Mouse (Mus musculus): ENCODE results near the gene As3mt.
"Not testable (repeated sequence)": the region's sequence is repeated elsewhere in the genome, so short reads cannot be mapped to it uniquely, and the experiment has no call there.

Gene As3mt

DNA sequence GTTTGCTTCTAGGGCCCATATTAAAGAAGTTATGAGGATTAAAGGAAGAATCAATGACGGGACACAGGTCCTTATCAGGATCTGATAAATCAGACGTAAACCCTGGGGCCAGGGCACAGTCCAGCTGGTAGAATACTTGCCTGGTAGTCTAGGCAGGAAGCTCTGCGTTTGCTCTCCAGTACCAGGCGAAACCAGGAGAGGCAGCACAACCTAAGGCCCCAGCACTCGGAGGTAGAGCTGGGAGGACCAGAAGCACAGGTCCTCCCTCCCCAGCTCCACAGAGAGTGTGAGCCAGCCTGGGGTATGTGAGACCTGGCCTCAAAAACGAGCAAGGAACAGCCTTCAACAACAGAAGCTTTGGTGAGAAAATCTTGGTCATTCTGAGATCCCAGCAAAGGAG is 34.3 kb downstream of the As3mt start:
- DNase-seq (ENCODE audit: extremely low read depth, insufficient read length, low spot score) = peak; percentile 25

DNA sequence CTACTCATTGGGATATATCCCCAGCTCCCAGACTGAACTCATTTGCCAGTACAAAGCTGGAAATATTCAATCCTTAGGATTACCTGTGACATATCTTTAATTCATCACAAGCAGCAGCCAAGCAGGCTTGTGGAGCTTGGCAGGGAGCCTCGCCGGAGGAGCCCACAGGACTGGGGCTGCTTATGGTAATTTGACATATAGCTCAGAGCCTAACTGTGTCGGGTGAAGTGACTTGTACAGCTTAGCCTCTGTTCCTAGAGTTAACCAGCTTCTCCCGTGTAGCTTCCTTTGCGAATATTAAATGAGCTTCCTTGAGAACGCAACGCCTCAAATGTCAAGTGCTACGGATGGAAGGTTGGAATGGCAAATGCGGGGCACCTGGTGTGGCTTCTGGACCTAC is 37.4 kb downstream of the As3mt start:
- no peak for DNase-seq (ENCODE audit: extremely low read depth, insufficient read length, low spot score)

DNA sequence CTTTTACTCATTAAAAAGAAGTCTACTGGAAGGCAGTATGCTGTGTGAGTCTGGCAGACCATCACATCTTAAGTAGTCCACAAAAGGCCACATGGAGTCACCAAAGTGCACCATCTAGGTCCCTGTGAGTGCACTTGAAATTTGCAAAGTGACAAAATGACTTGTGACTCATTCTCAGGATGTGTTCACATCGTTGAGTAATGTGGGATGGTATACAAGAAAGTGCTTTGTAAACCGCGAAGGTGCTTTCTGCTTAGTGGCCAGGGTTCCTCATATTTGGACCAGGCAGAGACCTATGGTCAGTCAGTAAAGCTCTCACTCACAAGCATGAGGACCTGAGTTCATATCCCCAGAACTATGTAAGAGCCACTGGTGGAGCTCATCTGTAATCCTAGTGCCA is 40.5 kb downstream of the As3mt start:
- no peak for DNase-seq (ENCODE audit: extremely low read depth, insufficient read length, low spot score)

DNA sequence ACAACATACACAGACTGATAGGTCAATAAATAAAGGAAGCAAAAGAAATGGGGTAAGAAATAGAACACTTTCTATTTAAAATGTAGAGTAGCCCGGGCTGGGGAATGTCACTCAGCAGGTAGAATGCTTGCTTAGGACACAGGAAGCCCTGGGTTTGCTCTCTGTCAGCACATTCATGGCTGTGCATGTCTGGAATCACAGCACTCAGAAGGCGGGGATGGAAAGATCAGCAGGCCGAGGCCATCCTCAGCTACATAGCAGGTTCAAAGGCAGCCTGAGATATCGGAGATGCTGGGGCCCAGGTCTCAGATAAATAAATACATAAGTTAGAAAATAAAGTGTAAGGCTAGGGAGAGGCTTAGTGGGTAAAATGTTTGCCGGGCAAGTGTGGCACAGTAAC is 45.0 kb downstream of the As3mt start:
- no peak for DNase-seq (ENCODE audit: extremely low read depth, insufficient read length, low spot score)

DNA sequence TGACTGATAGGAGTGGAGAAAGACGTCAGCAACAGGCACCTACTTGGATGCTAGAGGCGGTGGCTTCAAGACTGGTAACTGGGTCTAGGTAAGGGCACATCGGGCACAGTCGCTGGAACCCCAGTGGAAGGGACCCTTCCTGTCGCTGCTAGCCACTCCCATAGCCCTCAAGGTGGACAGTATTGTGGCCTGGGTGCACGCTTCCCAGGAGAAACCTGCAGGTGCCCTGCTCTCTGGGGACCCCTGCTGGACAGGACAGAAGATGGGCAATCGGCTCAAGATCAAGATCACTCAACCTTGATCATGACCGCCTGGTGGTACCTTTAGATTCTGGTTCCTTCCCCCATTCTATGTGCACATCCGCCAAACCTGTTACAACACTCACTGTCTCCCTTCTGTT is 47.8 kb downstream of the As3mt start:
- no peak for DNase-seq (ENCODE audit: extremely low read depth, insufficient read length, low spot score)

DNA sequence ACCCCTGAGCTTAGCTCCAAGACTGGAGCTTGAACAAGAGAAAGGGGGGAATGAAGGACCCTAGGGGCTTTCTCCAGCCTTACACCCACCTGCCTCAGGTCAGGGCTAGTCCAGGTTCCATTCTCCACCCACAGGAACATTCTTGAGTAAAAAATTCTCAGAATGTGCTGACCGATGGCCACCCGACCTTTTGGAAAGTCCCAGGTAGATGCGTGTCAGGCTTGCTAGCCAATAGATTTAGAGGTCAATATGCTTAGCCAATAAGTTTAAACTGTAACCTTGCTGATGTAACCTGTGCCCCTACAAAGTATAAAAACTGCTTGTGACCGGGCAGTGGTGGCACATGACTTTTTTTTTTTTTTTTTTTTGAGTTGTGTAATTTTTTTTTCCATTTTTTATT is 49.0 kb downstream of the As3mt start:
- no peak for DNase-seq (ENCODE audit: extremely low read depth, insufficient read length, low spot score)

DNA sequence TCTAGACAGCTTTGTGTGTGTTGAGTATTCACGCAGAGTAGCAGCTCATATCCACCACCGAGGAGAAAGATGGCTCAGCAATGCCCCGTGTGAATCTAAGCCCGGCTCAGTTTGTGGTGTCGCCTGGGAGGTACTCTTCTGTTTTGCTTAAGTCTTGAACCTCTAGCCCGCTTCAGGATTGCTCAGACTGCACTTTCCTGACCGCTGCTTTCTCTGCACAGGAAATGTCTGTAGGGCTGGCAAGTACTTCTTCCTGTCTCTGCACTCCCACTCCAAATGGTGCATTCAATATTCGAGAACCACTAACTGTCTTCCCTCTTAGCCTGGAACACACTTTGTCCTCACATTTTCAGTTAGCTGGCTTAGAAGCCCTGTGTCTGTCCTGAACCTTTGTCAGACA is 51.8 kb downstream of the As3mt start:
- no peak for DNase-seq (ENCODE audit: extremely low read depth, insufficient read length, low spot score)

DNA sequence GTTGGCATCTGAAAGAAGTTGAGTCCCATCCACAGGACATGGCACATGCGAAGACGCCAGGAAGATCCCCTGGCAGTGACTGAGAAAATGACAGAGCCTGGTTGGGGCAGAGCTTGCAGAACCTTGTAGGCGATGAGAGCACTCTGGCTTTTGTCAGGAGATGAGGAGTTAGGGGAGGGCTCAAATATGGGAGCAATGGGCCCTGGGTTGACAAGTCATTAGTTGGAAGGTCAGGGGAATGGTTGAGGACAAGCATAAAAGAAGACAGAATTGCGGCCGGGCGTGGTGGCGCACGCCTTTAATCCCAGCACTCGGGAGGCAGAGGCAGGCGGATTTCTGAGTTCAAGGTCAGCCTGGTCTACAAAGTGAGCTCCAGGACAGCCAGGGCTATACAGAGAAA is 52.7 kb downstream of the As3mt start:
- not testable (repeated sequence) for DNase-seq (ENCODE audit: extremely low read depth, insufficient read length, low spot score)

DNA sequence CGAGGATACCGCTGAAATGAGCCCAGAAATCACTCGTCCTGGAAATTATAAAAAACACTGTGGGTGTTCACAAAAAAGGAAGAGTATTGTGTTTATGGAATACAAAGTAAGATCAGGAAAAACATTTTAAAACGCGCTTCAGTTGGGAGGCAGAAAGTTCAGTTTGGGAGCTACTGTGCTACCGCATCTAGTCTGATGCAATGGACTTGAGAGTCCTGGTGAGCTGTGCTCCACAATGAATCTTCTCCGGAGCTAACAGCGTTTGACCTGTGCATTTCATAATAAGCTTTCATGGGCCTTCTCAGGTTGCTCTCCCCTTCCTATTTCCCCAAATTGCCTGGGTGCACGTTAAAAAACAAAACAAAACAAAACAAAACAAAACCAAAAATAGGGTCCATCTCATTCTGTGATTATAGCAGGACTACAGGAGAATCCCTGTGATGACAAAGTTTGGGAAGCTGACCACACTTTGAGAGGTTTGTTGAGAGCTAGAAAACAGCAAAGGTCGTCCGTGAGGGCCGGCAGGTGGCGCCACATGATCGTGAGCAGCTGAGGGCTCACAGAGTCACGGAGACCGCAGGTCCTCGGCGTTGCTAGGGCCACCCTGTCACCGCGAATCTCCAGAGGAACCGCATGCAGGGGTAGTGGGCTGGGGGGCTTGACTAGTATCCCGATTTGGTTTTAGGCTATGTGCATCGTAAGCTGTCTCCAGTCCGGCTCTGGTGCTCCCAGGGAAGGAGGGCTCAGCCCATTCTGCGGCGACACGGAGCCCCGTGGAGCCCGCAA is 53.3 kb downstream of the As3mt start:
- DNase-seq (ENCODE audit: extremely low read depth, insufficient read length, low spot score) = no peak

DNA sequence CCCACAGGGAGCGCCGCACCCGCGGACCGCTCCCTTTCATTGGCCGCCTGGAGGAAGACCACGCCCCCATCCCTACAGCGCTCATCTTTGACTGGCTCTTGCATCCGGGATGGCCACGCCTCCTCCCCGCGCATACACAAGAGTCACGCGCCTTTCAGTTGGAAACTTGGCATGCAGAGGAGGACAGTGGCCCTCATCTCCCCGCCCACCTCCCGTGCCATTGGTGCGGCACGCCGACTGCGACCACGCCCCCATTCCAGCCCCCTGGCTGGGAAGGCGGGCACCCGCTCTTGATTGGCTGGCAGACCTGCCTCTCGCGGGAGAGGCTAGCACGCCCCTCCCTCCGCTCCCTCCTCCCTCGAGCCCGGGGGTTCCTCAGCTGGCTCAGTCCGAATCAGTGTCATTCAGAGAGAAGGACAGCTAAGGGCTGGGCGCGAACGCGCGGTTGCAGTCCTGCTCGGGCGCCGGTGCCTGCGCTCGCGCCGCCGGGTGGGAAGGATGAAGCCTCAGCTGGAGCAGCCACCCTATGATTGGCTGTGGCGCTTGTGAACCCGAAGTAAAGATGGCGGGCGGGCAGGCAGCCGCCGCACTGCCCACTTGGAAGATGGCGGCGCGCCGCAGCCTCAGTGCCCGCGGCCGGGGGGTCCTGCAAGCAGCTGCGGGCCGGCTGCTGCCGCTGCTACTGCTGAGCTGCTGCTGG is 54.1 kb downstream of the As3mt start, which contains the start of gene Cnnm2:
Gene Cnnm2 (plus strand): TSS at position 350 of the 700 bp plus-strand sequence.
- DNase-seq (ENCODE audit: extremely low read depth, insufficient read length, low spot score) = peak; percentile 99

DNA sequence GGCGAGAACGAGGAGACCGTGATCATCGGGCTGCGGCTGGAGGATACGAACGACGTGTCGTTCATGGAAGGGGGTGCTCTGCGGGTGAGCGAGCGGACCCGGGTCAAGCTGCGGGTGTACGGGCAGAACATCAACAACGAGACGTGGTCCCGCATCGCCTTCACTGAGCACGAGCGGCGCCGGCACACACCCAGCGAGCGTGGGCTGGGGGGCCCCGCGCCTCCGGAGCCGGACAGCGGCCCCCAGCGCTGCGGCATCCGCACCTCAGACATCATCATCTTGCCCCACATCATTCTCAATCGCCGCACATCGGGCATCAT is 54.7 kb downstream of the As3mt start:
- DNase-seq (ENCODE audit: extremely low read depth, insufficient read length, low spot score) = no peak

DNA sequence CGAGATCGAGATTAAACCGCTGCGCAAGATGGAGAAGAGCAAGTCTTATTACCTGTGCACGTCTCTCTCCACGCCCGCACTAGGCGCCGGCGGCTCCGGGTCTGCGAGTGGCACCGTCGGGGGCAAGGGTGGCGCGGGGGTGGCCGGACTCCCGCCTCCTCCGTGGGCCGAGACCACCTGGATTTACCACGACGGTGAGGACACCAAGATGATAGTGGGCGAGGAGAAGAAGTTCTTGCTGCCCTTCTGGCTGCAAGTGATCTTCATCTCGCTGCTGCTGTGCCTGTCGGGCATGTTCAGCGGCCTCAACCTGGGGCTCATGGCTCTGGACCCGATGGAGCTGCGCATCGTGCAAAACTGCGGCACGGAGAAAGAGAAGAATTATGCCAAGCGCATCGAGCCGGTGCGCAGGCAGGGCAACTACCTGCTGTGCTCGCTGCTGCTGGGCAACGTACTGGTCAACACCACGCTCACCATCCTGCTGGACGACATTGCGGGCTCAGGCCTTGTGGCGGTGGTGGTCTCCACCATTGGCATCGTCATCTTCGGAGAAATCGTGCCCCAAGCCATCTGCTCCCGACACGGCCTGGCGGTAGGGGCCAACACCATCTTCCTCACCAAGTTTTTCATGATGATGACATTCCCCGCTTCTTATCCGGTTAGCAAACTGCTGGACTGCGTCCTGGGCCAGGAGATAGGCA is 55.2 kb downstream of the As3mt start:
- DNase-seq (ENCODE audit: extremely low read depth, insufficient read length, low spot score) = peak; percentile 46

DNA sequence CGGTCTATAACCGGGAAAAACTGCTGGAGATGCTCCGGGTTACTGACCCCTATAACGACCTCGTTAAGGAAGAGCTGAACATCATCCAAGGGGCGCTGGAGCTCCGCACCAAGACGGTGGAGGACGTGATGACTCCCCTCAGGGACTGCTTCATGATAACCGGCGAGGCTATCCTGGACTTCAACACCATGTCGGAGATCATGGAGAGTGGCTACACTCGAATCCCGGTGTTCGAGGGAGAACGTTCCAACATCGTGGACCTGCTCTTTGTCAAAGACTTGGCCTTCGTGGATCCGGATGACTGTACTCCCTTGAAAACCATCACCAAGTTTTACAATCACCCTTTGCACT is 55.7 kb downstream of the As3mt start:
- DNase-seq (ENCODE audit: extremely low read depth, insufficient read length, low spot score) = no peak

DNA sequence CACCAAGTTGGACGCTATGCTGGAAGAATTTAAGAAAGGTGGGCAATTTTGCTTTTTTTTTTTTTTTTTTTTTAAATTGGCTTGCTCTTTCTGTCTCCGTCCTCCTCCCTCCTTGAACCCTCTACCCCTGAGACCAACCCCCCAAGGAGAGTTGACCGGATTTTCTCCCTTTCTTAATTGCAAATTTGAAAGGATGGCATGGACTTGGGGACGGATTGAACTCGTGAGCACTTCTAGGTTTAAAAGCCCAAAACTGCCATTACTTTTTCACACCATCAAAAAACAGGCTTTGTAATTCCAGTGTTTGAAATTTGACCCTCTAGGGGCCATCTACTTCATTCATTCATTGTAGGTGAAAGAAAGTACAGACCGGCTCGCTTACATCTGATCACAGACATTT is 56.1 kb downstream of the As3mt start:
- DNase-seq (ENCODE audit: extremely low read depth, insufficient read length, low spot score) = no peak

DNA sequence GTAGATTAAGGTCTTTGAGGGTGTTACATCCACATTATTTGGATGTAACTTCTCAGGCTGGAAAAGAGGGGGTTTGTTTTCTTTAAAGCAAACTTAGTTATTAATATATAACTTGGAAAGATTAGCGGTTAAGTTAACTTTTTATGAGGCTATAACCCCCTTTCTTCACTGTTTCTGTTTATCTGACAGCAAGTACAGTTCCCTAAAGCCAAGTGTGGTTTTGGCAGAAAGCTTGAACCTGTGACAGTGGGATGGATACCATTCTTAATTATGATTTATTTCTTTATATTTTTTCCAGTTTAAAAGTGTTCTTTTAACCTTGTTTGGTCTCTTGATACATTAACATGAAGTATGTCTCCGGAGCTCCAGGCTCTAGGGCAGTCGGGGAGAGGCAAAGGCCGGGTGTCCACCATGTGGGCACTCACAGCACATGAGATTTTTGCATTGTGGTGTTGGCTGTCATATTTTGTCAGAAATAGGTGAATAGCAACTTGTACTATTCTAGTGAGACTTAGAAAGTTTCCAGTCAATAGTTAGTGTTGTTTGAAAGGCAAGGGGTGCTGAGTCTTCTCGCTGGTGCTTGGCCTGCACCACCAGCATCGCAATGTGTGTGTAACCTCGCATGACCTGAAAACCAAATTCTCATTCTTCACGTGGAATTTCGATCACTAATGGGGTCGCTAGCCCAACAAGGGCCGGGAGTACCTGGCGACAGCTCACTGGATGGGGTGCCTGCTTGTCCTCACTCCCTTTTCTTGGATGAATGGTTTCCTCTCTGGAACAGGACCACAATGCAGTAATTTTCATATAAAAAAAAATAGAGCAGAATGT is 56.9 kb downstream of the As3mt start:
- no peak for DNase-seq (ENCODE audit: extremely low read depth, insufficient read length, low spot score)

DNA sequence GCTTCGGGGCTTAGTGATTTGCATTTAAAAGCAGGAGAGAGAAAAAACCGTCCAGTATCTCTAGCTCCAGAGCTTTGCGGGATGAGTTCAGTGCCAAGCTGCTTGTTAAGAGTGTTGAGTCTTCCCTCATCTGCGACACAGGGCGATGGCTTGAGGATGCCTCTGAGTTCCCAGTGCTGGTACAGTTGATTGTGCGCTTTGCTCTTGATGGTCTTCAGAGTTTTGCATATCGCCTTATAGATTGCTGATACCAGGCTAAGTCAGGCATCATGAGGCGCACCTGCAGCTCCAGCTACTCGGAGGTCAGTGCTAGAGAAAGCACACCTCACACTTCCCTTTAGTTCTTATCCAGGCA is 57.5 kb downstream of the As3mt start:
- DNase-seq (ENCODE audit: extremely low read depth, insufficient read length, low spot score) = no peak

DNA sequence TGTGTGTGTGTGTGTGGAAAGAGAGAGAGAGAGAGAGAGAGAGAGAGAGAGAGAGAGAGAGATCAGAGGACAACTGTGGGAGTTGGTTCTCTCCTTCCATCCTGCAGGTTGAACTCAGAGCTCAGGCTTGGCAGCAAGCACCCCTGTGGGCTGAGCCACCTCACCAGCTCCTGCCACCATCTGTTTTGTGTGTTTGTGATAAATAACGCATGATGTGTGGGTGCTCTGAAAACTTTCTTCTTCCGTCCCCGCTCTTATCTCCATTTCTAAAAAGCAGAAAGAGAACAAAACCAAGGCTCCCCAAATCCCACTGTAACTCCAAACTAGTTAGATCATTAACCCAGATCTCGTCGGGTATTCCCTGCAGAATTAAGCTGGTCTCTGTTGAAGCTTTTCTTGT is 58.9 kb downstream of the As3mt start:
- DNase-seq (ENCODE audit: extremely low read depth, insufficient read length, low spot score) = no peak

DNA sequence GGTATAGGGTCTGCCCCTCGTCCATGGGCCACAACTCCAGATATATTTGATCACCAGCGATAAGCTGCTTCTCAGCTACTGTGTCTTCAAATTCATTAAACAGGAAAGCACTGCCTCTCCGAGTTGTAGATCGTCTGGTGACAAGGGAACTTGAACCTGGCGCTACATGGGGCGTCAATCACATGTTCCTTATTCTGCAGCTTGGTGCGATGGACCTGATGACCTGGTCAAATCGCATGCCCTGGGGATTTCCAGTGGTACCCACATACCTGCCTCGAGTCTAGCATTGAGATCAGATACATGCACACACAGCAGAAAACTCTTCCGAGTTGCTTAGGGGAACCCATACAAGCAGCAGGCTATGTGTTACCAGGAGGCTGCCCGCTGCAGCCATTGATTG is 62.5 kb downstream of the As3mt start:
- no peak for DNase-seq (ENCODE audit: extremely low read depth, insufficient read length, low spot score)

DNA sequence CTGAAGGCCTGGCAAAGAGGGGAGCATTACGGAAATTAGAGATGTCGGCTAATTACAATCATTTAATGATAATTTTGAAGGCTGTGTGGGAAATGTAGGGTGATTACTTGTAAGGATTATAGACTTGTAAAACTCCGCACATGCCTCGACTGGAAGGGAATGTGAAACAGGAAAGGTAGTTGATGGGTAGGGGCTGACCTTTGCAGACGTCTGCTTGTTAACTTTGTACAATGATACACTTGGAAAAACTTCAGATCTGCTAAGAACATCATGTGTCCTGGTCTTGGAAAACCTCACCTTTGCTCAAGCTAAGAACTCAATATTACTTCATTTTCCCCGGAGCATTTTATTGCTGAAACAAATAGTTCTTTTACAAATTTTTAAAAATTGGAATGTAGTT is 64.5 kb downstream of the As3mt start:
- DNase-seq (ENCODE audit: extremely low read depth, insufficient read length, low spot score) = no peak

DNA sequence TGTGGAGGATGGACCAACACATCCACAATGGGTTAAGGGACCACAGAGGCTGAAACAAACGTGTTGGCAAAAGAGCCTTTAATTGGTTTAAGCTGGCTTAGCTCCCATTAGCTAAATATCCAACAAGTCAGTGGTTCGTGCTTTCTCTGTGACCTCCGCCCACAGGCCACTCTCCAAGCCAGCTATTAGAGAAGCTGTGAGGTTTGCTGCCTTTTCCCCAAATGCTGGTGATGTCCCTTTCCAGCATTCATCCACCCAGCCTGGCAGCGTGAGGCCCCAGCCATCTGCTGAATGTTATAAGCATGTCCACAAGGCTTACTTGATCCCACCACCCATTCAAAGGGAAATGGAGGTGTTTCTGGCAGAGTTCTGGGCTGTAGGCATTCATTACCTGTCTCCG is 69.1 kb downstream of the As3mt start:
- DNase-seq (ENCODE audit: extremely low read depth, insufficient read length, low spot score) = no peak

DNA sequence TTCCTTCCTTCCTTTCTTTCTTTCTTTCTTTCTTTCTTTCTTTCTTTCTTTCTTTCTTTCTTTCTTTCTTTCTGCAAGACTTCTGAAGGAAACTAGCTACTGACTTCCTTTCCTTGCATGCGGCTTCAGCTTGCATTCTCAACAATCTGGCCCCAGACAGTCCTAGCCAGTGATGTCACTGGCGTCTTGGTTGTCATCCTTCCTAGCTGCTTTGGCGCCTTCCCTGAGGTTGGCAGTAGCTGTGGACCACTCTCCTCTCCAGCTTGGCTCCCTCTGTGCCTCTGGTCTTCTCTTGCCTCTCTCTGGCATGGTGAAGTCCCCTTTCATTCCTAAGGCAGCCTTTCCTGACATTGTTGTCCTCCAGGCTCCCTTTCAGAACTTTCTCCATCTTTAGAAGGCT is 69.6 kb downstream of the As3mt start:
- no peak for DNase-seq (ENCODE audit: extremely low read depth, insufficient read length, low spot score)
